Mouse (Mus musculus) T-cell, adult 2 months (primary cell): ENCODE results near the gene Sbf2.
A peak's percentile ranks its signal among the peaks of the same experiment; 100 is the strongest.
"Not testable (repeated sequence)": the region's sequence is repeated elsewhere in the genome, so short reads cannot be mapped to it uniquely, and the experiment has no call there.

Experiments
- DNase-seq: peaks from one replicate; pipeline ENCODE4 v3.0.0; 2022; ENCODE audit warnings: low spot score

Sbf2 gene

GRCm38 (mm10) chr7:110614133-110615063, at the start of gene Sbf2:
Gene Sbf2 (minus strand): TSS chr7:110614922.
- peak; percentile 51 for DNase-seq

GRCm38 (mm10) chr7:110658378-110658928, 43.7 kb upstream of the Sbf2 start:
- DNase-seq, result no peak

DNA sequence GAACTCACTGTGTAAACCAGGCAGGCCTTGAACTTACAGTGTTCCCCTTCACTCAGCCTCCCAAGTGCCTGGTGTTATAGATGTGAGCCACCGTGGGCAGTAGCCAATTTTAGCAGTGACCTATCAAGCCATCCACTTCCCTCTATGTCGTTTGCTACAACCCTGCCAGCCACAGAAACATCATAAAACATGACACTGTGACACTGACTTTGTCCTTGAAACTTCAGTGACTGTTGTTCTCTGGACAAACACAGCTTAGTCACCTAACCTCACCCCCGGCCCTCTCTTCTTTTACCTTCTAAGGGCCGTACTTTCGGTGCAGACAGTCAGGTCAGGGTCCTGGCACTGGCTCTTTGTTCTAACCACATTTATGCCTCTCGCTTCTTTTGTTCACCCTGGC, 41.2 kb upstream of the Sbf2 start:
- DNase-seq, result no peak

- no peak for DNase-seq
Observed at GRCm38 (mm10) chr7:110655230-110655629, 40.5 kb upstream of the Sbf2 start.

DNA sequence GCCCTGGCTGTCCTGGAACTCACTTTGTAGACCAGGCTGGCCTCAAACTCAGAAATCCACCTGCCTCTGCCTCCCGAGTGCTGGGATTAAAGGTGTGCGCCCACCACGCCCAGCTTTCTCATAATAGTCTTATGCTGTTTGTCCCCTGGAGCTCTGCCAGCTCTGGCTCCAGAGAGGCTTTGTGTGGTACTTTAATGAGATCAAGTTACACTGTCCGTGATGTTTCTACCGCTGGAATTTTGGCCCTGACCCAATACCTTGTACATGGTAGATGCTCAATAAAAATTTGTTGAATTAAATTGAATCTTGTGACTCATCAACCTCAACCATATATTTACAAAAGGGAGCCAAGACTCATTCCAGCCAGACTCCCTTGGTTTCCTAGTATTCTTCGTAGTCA, 36.4 kb upstream of the Sbf2 start:
- DNase-seq, result no peak

GRCm38 (mm10) chr7:110650491-110650890, 35.8 kb upstream of the Sbf2 start:
- DNase-seq, result no peak

- no peak for DNase-seq
Observed at GRCm38 (mm10) chr7:110649133-110649987, 34.6 kb upstream of the Sbf2 start.

- DNase-seq, result no peak
Observed at GRCm38 (mm10) chr7:110648455-110649085, 33.8 kb upstream of the Sbf2 start.

DNA sequence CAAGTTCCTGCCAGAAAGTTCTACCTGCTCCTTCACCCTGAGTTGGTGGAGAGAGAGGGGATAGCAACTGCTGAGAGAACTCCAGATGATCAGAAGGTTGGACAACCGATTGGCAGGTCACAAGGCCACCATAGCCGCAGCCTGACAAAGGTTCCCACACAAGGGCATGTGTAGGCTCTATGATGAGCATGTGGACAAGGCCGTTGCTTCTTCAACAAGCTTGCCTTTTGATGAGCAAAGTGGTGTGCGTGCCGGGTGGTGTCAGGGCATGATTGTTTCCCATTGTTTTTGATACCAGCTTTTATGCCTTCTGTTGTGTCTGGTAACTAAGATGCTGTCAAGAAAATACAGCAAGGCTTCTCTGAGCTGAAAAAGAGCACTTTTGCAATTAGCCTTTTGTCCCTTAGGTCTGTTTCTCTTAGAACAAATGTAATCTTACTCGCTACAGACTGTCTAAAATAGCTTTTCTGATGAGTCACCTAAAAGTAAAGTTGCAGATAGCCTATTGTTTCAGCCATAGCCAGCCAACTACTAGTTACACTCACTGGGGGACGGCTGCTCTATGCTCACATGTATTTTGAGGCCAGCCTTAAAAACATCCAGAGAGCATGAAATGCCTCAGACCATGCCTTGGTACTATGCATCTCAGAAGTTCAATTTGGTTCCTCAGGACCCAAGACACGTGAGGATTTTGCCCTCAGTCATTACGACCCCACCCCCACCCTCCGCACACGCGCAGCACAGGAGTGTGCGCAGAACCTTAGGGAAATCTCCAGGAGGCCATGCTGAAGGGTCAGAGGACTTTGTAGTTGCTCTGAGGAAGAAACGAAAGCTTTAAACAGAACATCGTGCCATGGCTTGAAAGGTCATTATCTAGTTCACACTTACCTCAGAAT, 33.1 kb upstream of the Sbf2 start:
- DNase-seq, result no peak

DNA sequence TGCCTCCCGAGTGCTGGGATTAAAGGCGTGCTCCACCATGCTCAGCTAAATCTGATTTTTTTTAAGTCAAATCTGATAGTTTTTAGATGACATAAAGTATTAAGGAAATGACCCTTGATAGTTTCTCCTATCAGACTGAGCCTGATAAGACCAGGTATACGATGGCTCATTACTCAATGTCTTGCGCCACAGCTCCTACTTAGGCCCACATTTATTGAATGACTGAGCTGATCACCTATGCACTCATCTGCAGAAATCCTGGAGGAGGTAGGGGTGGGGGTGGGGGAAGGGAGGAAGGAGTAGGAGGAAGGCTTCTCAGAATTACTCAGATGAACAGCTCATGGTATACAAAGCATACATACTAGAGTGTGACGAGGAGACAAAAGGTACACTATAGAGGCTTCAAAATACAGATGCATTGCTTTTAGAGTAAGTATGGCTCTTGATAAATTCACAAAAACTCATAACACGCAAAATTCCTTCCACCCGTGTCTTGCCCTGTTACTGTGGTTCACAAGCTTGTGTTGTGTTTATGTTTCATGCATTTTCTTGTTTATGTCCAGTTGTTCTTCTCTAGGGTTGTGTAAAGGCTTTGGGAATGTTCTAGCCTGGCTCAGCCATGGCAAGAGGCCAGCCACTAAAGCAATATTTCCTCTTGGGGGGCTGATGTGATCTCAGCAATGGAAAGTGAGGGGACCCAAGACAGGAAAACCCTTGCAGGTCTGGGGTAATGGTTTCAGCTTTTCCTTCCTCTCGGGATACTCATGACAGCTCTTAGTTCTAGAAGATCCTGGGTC, 32.1 kb upstream of the Sbf2 start:
- DNase-seq, result no peak

DNA sequence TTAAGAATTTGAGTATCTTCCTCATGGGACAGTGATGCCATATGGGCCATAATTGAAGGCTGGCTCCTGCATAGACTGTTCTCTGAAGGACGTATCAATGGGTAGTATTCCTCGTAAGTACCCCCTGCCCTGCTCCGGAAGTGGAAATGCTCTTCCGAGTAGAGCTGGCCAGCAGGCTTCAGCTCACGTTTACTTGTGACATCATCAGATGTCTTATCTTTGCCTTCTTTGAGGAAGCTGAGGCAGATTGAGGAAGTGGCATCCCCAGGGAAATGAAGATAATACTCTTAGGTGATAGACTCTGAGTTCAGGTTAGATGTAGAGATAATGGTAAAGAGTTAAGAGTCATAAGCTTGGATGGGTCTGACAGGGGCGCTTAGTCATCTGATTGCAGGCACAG, 31.1 kb upstream of the Sbf2 start:
- no peak for DNase-seq

DNA sequence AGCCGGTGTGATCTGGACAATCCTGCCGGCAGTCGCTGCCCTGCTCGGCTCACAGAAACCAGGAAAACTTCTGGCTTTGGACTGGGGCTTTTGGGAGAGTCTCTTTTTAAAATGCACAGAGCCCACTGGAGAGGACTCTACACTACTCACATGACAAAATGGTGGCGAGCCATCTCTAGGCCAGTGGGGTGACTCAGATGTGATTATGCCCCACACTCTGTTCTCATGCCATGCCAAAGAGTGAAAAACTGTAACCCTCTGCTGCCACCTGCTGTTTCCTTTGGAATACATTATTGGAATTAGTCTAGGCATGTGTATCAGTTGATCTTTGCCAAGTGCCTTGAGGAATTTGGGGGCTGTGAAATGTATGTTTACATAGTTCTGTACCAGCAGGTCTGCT, 30.6 kb upstream of the Sbf2 start:
- DNase-seq, result no peak

DNA sequence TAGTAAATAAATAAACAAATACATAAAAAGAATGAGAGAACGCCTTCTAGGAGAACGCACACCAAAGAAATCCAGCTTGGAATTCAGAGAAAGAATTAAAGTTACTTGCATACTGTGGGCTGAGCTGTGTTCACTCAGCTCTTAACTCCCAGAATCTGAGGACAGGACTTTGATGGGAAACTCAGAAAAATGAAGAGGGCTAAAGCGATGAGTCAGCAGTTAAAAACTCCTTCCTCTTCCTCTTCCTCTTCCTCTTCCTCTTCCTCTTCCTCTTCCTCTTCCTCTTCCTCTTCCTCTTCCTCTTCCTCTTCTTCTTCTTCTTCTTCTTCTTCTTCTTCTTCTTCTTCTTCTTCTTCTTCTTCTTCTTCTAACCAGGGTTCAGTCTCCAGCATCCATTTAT, 25.2 kb upstream of the Sbf2 start:
- not testable (repeated sequence) for DNase-seq

DNA sequence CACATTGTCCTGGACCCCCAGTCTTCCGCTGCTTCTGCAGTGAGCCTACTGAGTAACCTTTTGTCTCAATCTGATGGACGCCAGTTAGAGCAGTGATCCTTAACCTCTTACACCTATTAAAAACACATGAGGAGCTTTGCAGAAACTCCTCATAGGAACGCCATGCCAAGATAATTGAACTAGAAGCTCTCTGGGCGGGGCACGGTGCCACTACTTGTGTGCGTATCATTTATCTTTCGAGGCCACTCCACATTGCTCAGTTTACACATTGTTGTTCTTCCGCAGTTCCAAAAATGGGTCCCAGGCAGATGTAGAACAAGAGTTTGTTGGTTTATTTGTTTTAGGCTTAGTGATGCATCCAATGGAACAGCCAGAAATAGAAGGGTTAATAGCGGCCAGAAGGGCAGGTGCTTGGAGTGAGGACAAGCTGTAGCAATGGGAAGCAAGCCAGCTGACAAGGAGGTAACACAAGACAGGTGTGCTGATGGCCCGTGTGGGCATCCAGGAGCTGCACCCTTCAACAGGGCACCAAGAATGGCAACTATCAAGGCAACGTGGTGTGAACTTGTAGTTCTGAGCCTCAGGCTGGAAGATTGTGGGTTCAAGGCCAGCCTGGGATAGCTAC, 24.7 kb upstream of the Sbf2 start:
- no peak for DNase-seq

GRCm38 (mm10) chr7:110638305-110639110, 23.8 kb upstream of the Sbf2 start:
- DNase-seq, result no peak

DNA sequence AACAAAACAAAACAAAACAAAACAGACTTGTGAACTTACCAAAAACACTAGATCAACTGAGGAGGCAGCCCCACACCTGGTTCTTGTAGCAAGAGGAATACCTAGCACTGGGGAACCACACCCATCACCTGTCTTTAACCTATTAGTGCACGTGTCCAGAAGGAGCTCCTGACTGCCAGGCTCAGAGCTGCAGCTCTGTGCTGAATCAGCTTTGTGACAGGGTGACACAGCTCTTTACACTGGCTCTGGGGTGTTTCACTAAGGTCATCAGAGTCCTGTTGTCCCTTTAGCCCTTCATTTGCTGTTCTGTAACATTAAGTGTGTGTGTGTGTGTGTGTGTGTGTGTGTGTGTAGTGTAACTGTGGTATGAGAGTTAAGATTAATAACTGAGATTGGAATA, 21.8 kb upstream of the Sbf2 start:
- no peak for DNase-seq

GRCm38 (mm10) chr7:110635929-110636328, 21.2 kb upstream of the Sbf2 start:
- no peak for DNase-seq

DNA sequence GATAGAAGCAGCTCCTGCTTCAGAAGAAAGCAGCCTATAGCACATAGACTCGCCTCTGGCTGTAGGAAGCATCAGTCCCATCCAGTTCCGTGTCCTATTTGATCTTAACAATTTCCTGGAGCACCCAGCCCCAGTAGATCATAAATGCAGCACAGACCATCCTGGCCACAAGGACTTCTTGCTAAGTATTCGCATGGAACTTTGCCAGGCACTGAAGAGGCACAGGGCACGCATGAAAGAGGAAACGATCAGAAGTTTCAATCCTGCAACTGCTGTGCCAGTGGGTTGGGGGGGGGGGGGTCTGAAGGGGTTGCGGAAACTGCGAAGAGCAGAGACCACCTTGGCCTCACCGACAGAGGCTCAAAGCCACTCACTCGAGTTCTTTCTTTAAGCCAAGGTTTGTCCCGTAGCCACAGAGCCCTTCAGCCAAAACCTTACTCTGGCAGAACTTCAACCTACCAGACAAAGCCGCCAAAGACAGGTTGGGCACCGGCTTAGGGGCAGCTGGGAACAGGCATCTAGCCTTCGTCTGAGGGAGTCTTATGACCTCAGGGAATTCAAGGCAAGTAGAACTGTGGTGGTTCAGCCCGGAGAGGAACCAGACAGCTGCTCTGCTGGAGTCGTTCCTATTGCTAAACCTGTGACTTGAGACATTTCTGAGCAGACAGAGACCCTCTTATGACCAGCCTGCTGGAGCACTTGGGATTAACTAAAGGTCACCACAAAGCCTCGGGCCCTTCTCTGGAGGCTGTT, 16.6 kb upstream of the Sbf2 start:
- no peak for DNase-seq
